Mouse (Mus musculus): ENCODE measurements around the gene Rasal2. TPM values are rescaled to one million over a fixed set of nuclear protein-coding genes. Genes with fewer than 3 reads are reported as not detected.
"Not testable (repeated sequence)": the region's sequence is repeated elsewhere in the genome, so short reads cannot be mapped to it uniquely, and the experiment has no call there.

Rasal2 gene
- total RNA-seq, 2 experiments from 2014 or later, result 8.6 TPM

- no peak for DNase-seq
These were observed 168.6 kb downstream of the Rasal2 start for GRCm38 (mm10) chr1:157243576-157244452.

- no peak for DNase-seq
These were observed 172.7 kb downstream of the Rasal2 start for GRCm38 (mm10) chr1:157239687-157240086.

- not testable (repeated sequence) for DNase-seq
These were observed 175.6 kb downstream of the Rasal2 start for GRCm38 (mm10) chr1:157236650-157237344.

GRCm38 (mm10) chr1:157233451-157233850 is 178.9 kb downstream of the Rasal2 start:
- no peak for DNase-seq

GRCm38 (mm10) chr1:157232372-157232771 is 180.0 kb downstream of the Rasal2 start:
- DNase-seq, result no peak

- no peak for DNase-seq
These were observed 181.4 kb downstream of the Rasal2 start for GRCm38 (mm10) chr1:157231016-157231415.

- DNase-seq, result no peak
These were observed 182.0 kb downstream of the Rasal2 start for GRCm38 (mm10) chr1:157230386-157230785.

- DNase-seq, result no peak
These were observed 187.4 kb downstream of the Rasal2 start for GRCm38 (mm10) chr1:157225013-157225412.

- DNase-seq, result no peak
These were observed 191.5 kb downstream of the Rasal2 start for GRCm38 (mm10) chr1:157220910-157221309.

GRCm38 (mm10) chr1:157220466-157220865 is 191.9 kb downstream of the Rasal2 start:
- no peak for DNase-seq

GRCm38 (mm10) chr1:157208754-157209153 is 203.6 kb downstream of the Rasal2 start:
- DNase-seq, result no peak

- no peak for DNase-seq
These were observed 206.7 kb downstream of the Rasal2 start for GRCm38 (mm10) chr1:157205685-157206084.

- DNase-seq, result no peak
These were observed 229.4 kb downstream of the Rasal2 start for GRCm38 (mm10) chr1:157183043-157183442.

GRCm38 (mm10) chr1:157182431-157182830 is 230.0 kb downstream of the Rasal2 start:
- DNase-seq, result no peak

- DNase-seq, result no peak
These were observed 231.3 kb downstream of the Rasal2 start for GRCm38 (mm10) chr1:157181081-157181480.

- no peak for DNase-seq
These were observed 233.2 kb downstream of the Rasal2 start for GRCm38 (mm10) chr1:157178988-157179764.

- DNase-seq, result no peak
These were observed 243.1 kb downstream of the Rasal2 start for GRCm38 (mm10) chr1:157169292-157169691.

- DNase-seq, result no peak
These were observed 243.5 kb downstream of the Rasal2 start for GRCm38 (mm10) chr1:157168891-157169290.

GRCm38 (mm10) chr1:157153781-157154180 is 258.6 kb downstream of the Rasal2 start:
- DNase-seq, result no peak

- no peak for DNase-seq
These were observed 262.3 kb downstream of the Rasal2 start for GRCm38 (mm10) chr1:157150107-157150506.

- DNase-seq, result no peak
These were observed 267.8 kb downstream of the Rasal2 start for GRCm38 (mm10) chr1:157144621-157145020.

GRCm38 (mm10) chr1:157143326-157143932 is 269.0 kb downstream of the Rasal2 start:
- no peak for DNase-seq

All from gastrocnemius, postnatal 25 days (tissue).